Mouse (Mus musculus): ENCODE data around the gene Isca2. TPM values are rescaled to one million over a fixed set of nuclear protein-coding genes. Genes with fewer than 3 reads are reported as not detected.

The Isca2 gene
- polyA plus RNA-seq, 2 experiments, result 54.1 to 93.0 TPM

- peak; percentile 74 for ATAC-seq (ENCODE audit: insufficient read depth)
- 0 out of 2 replicates have a peak overlapping the region, but pooled peaks have one; percentile 9 for H3K4me2 ChIP-seq (ENCODE audit: low read depth)
- peak; percentile 74 to 77 (median 75) for DNase-seq (ENCODE audit: low read depth in 3 of 3, low spot score in 3 of 3)
- TF ChIP-seq CTCF (IDR thresholded peaks at IDR 0.05; ENCODE audit: low read depth), result peak; percentile 99
- TF ChIP-seq EP300 (IDR thresholded peaks at IDR 0.05; ENCODE audit: low read depth), result no peak
- no peaks in the 10 kb centered on the region for H3K27me3 ChIP-seq (ENCODE audit: control insufficient read depth, insufficient read depth, low read length)
- H3K4me3 ChIP-seq (ENCODE audit: insufficient read depth in 1 of 2, low read depth in 2 of 2, low read length in 2 of 2), result no peak overlapping the region
- no peaks in the 10 kb centered on the region for H3K9me3 ChIP-seq (ENCODE audit: control insufficient read depth, low read length)
- no peaks in the 10 kb centered on the region for H3K36me3 ChIP-seq (replicated peaks; ENCODE audit: control insufficient read depth, insufficient read depth, low read depth)
- H3K27ac ChIP-seq, result no peak overlapping the region
- WGBS (ENCODE audit: insufficient replicate concordance), result 29% methylated on average over 25 of the region's 25 CpGs
- H3K9ac ChIP-seq (replicated peaks), result no peak overlapping the region
- peaks cover 0 to 5% of the 10 kb centered on the region in 2 experiments; a peak in 3 of 4 replicates for H3K4me1 ChIP-seq (replicated peaks; ENCODE audit: control insufficient read depth in 2 of 2, insufficient read depth in 2 of 2, low read length in 1 of 2)
These were observed 11.7 kb downstream of the Isca2 start for GRCm38 (mm10) chr12:84784604-84785381.

DNA sequence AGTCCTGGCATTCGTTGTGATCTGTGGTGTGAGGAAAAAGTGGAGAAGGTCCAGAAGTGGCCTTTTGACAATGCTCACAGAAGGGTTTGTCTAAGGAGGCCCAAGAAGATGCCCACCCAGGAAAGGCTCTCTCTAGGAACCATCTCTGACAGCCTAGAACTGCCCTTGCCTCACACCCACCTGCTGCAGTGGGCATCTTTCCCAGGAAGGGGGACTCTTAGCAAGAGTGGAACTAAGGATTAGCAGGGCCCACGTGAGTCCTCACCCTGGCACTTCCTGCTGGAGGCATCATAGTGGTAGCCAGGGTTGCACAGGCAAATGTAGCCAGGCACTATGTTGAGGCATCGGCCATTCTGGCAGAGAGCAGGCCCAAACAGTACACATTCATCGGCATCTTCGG is 13.0 kb downstream of the Isca2 start:
- H3K27ac ChIP-seq, result no peak overlapping the region

GRCm38 (mm10) chr12:84790853-84791252 is 17.8 kb downstream of the Isca2 start:
- H3K9ac ChIP-seq (replicated peaks), result no peak overlapping the region
- 59% methylated on average over 10 of the region's 10 CpGs for WGBS (ENCODE audit: insufficient replicate concordance)
- no peak overlapping the region for H3K27ac ChIP-seq
- H3K27me3 ChIP-seq (ENCODE audit: control insufficient read depth, insufficient read depth, low read length), result no peaks in the 10 kb centered on the region
- no peak overlapping the region for H3K4me2 ChIP-seq (ENCODE audit: low read depth)
- no peak overlapping the region for H3K4me3 ChIP-seq (ENCODE audit: insufficient read depth in 1 of 2, low read depth in 2 of 2, low read length in 2 of 2)
- no peaks in the 10 kb centered on the region for H3K36me3 ChIP-seq (replicated peaks; ENCODE audit: control insufficient read depth, insufficient read depth, low read depth)
- no peaks in the 10 kb centered on the region for H3K9me3 ChIP-seq (ENCODE audit: control insufficient read depth, low read length)
- TF ChIP-seq EP300 (IDR thresholded peaks at IDR 0.05; ENCODE audit: low read depth), result no peak
- no peak for TF ChIP-seq CTCF (IDR thresholded peaks at IDR 0.05; ENCODE audit: low read depth)
- no peaks in the 10 kb centered on the region for H3K4me1 ChIP-seq (replicated peaks; ENCODE audit: control insufficient read depth in 2 of 2, insufficient read depth in 2 of 2, low read length in 1 of 2)
- ATAC-seq (ENCODE audit: insufficient read depth) (no peak), DNase-seq (ENCODE audit: low read depth in 3 of 3, low spot score in 3 of 3) (no peak)

More for the DNA sequence above, 13.0 kb downstream of the Isca2 start:
- ATAC-seq (ENCODE audit: insufficient read depth), result no peak
- TF ChIP-seq EP300 (IDR thresholded peaks at IDR 0.05; ENCODE audit: low read depth), result no peak
- no peak for TF ChIP-seq CTCF (IDR thresholded peaks at IDR 0.05; ENCODE audit: low read depth)
- Histone ChIP-seq H3K9ac (replicated peaks) (no peak overlapping the region), H3K36me3 (replicated peaks; ENCODE audit: control insufficient read depth, insufficient read depth, low read depth) (no peaks in the 10 kb centered on the region), H3K9me3 (ENCODE audit: control insufficient read depth, low read length) (no peaks in the 10 kb centered on the region), H3K4me1 (replicated peaks; ENCODE audit: control insufficient read depth in 2 of 2, insufficient read depth in 2 of 2, low read length in 1 of 2) (peaks cover 0 to 5% of the 10 kb centered on the region in 2 experiments; a peak in 3 of 4 replicates), H3K4me2 (ENCODE audit: low read depth) (no peak overlapping the region), H3K27me3 (ENCODE audit: control insufficient read depth, insufficient read depth, low read length) (no peaks in the 10 kb centered on the region), H3K4me3 (ENCODE audit: insufficient read depth in 1 of 2, low read depth in 2 of 2, low read length in 2 of 2) (no peak overlapping the region)
- 61% methylated on average over 5 of the region's 5 CpGs for WGBS (ENCODE audit: insufficient replicate concordance)
- no peak for DNase-seq (ENCODE audit: low read depth in 3 of 3, low spot score in 3 of 3)

DNA sequence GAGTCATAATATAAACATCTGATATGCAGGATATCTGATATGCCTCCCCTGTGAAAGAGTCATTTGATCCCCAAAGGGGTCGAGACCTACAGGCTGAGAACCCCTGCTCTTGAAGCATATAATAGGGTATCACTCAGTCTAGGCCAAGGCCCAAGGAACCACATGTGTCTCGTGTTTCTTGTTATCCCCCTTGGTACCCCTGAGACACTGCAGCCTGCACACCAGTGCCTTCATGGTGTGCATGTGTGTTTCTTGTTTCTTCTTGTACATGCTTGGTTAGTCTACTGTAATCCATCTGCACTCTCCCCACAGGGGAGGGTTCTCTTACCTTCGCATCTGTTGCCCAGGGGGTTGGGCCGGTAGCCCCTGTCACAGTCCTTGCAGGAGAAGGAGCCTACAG is 19.6 kb downstream of the Isca2 start:
- Histone ChIP-seq H3K27ac (no peak overlapping the region), H3K4me2 (ENCODE audit: low read depth) (no peak overlapping the region), H3K36me3 (replicated peaks; ENCODE audit: control insufficient read depth, insufficient read depth, low read depth) (no peaks in the 10 kb centered on the region), H3K4me3 (ENCODE audit: insufficient read depth in 1 of 2, low read depth in 2 of 2, low read length in 2 of 2) (no peak overlapping the region), H3K4me1 (replicated peaks; ENCODE audit: control insufficient read depth in 2 of 2, insufficient read depth in 2 of 2, low read length in 1 of 2) (no peaks in the 10 kb centered on the region), H3K9ac (replicated peaks) (no peak overlapping the region), H3K27me3 (ENCODE audit: control insufficient read depth, insufficient read depth, low read length) (no peaks in the 10 kb centered on the region), H3K9me3 (ENCODE audit: control insufficient read depth, low read length) (no peaks in the 10 kb centered on the region)
- ATAC-seq (ENCODE audit: insufficient read depth) (no peak), DNase-seq (ENCODE audit: low read depth in 3 of 3, low spot score in 3 of 3) (no peak)
- 56% methylated on average over 4 of the region's 4 CpGs for WGBS (ENCODE audit: insufficient replicate concordance)
- TF ChIP-seq EP300 (IDR thresholded peaks at IDR 0.05; ENCODE audit: low read depth), result no peak

DNA sequence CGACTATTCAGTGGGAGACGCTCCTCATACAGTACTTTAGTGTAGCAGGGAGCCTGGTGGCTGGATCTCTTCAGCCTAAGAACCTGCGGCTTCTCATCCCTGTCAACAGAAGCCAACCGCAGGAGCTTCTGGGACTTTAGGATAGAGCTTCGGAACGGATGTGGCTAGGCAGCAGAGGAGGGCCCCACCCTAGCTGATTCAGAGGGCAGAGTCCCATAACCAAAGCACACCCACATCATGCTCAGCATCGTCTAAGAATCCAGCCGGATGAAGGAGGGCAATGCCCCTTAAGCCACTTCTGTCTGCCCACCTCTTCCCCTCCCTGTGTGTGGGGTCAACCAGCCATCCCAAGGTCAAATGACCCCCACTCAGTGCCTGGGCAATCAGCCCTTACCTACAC is 21.6 kb downstream of the Isca2 start:
- Histone ChIP-seq H3K9me3 (ENCODE audit: control insufficient read depth, low read length) (no peaks in the 10 kb centered on the region), H3K36me3 (replicated peaks; ENCODE audit: control insufficient read depth, insufficient read depth, low read depth) (no peaks in the 10 kb centered on the region), H3K4me2 (ENCODE audit: low read depth) (no peak overlapping the region), H3K27ac (no peak overlapping the region), H3K27me3 (ENCODE audit: control insufficient read depth, insufficient read depth, low read length) (no peaks in the 10 kb centered on the region), H3K4me3 (ENCODE audit: insufficient read depth in 1 of 2, low read depth in 2 of 2, low read length in 2 of 2) (no peak overlapping the region), H3K9ac (replicated peaks) (no peak overlapping the region), H3K4me1 (replicated peaks; ENCODE audit: control insufficient read depth in 2 of 2, insufficient read depth in 2 of 2, low read length in 1 of 2) (no peaks in the 10 kb centered on the region)
- no peak for DNase-seq (ENCODE audit: low read depth in 3 of 3, low spot score in 3 of 3)
- 64% methylated on average over 8 of the region's 8 CpGs for WGBS (ENCODE audit: insufficient replicate concordance)
- ATAC-seq (ENCODE audit: insufficient read depth), result no peak
- TF ChIP-seq CTCF (IDR thresholded peaks at IDR 0.05; ENCODE audit: low read depth) (no peak), EP300 (IDR thresholded peaks at IDR 0.05; ENCODE audit: low read depth) (no peak)

Data from liver, embryonic 14.5 days (tissue).